Mouse (Mus musculus): ENCODE data around the gene 2310034C09Rik. TPM values are rescaled to one million over a fixed set of nuclear protein-coding genes. Genes with fewer than 3 reads are reported as not detected.
"Not testable (repeated sequence)": the region's sequence is repeated elsewhere in the genome, so short reads cannot be mapped to it uniquely, and the experiment has no call there.

2310034C09Rik gene
- polyA plus RNA-seq (2012; ENCODE audit: insufficient read depth, insufficient read length, low replicate concordance, missing spikeins) = not detected in 2 replicates

GRCm38 (mm10) chr16:88758547-88758946 is at the start of gene 2310034C09Rik:
TSS of gene 2310034C09Rik (plus strand) at chr16:88758847.
- H3K27ac ChIP-seq (ENCODE audit: insufficient read depth, low read depth, low read length); H3K4me1 ChIP-seq (ENCODE audit: control insufficient read depth, insufficient read depth, low read length); H3K4me3 ChIP-seq (ENCODE audit: insufficient read depth, low read depth, low read length): not testable (repeated sequence)
- WGBS = 83% methylated on average over 3 of the region's 3 CpGs

DNA sequence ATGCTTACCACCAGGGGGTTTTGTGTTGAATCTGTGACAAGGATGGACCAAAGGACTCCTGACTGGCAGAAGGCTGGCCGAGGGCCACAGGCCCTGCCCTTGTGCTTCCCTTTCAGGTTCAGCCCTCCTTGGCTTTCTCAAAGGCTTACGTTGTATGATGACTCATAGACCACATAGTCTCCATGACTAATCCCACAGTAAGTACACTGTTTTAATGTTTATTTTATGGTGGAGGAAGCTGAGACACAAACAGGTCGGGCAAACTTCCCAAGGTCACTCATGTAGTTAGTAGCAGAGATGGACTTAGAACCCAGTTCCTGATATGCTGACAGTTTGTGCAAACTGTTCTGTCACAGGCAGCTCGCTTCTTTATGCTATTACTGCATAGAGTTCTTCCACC is 47.9 kb upstream of the 2310034C09Rik start:
- WGBS = 67% methylated on average over 4 of the region's 4 CpGs
- no peak for TF ChIP-seq CTCF (IDR thresholded peaks at IDR 0.05; ENCODE audit: insufficient read depth, low read depth, low read length)
- no peak overlapping the region for H3K27ac ChIP-seq (ENCODE audit: insufficient read depth, low read depth, low read length)

DNA sequence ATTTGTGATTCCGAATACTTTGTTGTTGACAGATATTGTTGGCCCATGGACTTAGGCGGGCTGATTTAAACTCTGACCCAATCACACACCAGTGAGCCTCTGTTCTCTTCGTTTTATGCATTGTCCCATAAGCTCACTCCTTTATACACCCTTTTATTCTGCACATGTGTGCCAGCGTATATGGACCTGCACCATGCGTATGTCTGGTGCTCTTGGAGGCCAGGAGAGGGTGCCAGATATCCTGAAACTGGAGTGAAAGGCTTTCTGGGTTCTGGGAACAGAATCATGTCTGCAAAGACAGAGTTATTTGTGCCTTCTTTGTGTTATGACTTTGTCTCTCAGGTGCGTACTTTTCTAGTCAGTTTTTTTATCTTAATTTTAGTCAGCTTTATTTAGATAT is 47.4 kb upstream of the 2310034C09Rik start:
- H3K4me1 ChIP-seq (ENCODE audit: control insufficient read depth, insufficient read depth, low read length) = no peaks in the 10 kb centered on the region
- WGBS = 86% methylated on average over 6 of the region's 6 CpGs
- no peak overlapping the region for H3K4me3 ChIP-seq (ENCODE audit: insufficient read depth, low read depth, low read length)
- H3K27ac ChIP-seq (ENCODE audit: insufficient read depth, low read depth, low read length) = no peak overlapping the region
- no peak for TF ChIP-seq POLR2A (IDR thresholded peaks at IDR 0.05; ENCODE audit: insufficient read depth, low read depth, low read length)
- TF ChIP-seq CTCF (IDR thresholded peaks at IDR 0.05; ENCODE audit: insufficient read depth, low read depth, low read length) = no peak

More for the DNA sequence above, 47.9 kb upstream of the 2310034C09Rik start:
- H3K4me1 ChIP-seq (ENCODE audit: control insufficient read depth, insufficient read depth, low read length) = no peaks in the 10 kb centered on the region
- H3K4me3 ChIP-seq (ENCODE audit: insufficient read depth, low read depth, low read length) = no peak overlapping the region

GRCm38 (mm10) chr16:88716549-88716948 is 42.1 kb upstream of the 2310034C09Rik start:
- Histone ChIP-seq H3K27ac (ENCODE audit: insufficient read depth, low read depth, low read length) (no peak overlapping the region), H3K4me1 (ENCODE audit: control insufficient read depth, insufficient read depth, low read length) (no peaks in the 10 kb centered on the region), H3K4me3 (ENCODE audit: insufficient read depth, low read depth, low read length) (no peak overlapping the region)
- TF ChIP-seq POLR2A (IDR thresholded peaks at IDR 0.05; ENCODE audit: insufficient read depth, low read depth, low read length) = no peak
- TF ChIP-seq CTCF (IDR thresholded peaks at IDR 0.05; ENCODE audit: insufficient read depth, low read depth, low read length) = no peak

DNA sequence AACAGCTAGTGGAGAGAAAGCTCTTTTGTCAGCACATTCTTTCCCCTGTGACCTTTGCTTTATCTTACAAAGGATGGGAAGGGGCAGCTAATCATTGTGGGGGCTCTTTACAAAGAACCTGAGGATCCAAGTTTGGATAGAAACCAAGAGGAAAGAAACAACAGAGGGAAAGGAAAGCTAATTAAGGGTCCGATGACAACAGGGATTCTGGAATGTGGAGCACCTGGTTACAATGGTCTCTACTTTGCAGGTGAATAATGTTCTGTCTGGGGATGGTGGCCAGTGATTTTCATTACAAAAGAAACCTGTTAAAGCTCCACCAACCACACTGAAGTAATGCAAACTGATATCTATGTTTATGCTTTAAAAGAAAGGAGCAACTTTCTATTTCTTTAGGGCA is 38.6 kb upstream of the 2310034C09Rik start:
- WGBS = 25% methylated on average over 1 of the region's 1 CpGs
- no peak overlapping the region for H3K27ac ChIP-seq (ENCODE audit: insufficient read depth, low read depth, low read length)
- no peak for TF ChIP-seq CTCF (IDR thresholded peaks at IDR 0.05; ENCODE audit: insufficient read depth, low read depth, low read length)
- no peak for TF ChIP-seq POLR2A (IDR thresholded peaks at IDR 0.05; ENCODE audit: insufficient read depth, low read depth, low read length)

GRCm38 (mm10) chr16:88728812-88729275 is 29.8 kb upstream of the 2310034C09Rik start, which contains the start of gene Krtap13-1:
TSS of gene Krtap13-1 (plus strand) at chr16:88728862.
- 84% methylated on average over 4 of the region's 4 CpGs for WGBS
- Histone ChIP-seq H3K4me3 (ENCODE audit: insufficient read depth, low read depth, low read length) (no peak within 1 kb of the TSS), H3K4me1 (ENCODE audit: control insufficient read depth, insufficient read depth, low read length) (no peaks in the 10 kb centered on the region), H3K27ac (ENCODE audit: insufficient read depth, low read depth, low read length) (no peak within 1 kb of the TSS)
- TF ChIP-seq POLR2A (IDR thresholded peaks at IDR 0.05; ENCODE audit: insufficient read depth, low read depth, low read length) = no peak
- TF ChIP-seq CTCF (IDR thresholded peaks at IDR 0.05; ENCODE audit: insufficient read depth, low read depth, low read length) = no peak

More for the DNA sequence above, 38.6 kb upstream of the 2310034C09Rik start:
- no peak overlapping the region for H3K4me3 ChIP-seq (ENCODE audit: insufficient read depth, low read depth, low read length)
- no peaks in the 10 kb centered on the region for H3K4me1 ChIP-seq (ENCODE audit: control insufficient read depth, insufficient read depth, low read length)

DNA sequence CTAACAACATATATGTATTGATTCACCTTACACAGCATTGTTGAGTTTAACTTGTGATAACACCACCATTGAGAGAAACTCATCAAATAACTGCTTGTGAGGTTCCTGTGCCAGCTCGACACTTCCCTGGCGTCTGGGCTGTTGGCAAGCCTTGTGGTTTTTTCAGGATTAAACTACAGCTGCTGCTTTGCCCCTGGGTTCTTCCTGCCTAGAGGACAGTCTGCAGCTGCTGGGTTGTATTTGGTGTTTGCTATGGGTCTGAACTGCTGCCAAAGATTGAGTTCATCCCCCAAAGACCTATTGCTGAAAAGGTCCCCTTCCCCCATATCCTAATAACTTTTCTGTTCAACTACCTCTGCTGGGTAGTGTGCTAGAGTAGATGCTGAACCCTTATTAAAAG is 23.3 kb upstream of the 2310034C09Rik start:
- Histone ChIP-seq H3K4me1 (ENCODE audit: control insufficient read depth, insufficient read depth, low read length) (no peaks in the 10 kb centered on the region), H3K27ac (ENCODE audit: insufficient read depth, low read depth, low read length) (no peak overlapping the region), H3K4me3 (ENCODE audit: insufficient read depth, low read depth, low read length) (no peak overlapping the region)
- 51% methylated on average over 2 of the region's 2 CpGs for WGBS
- no peak for TF ChIP-seq CTCF (IDR thresholded peaks at IDR 0.05; ENCODE audit: insufficient read depth, low read depth, low read length)
- no peak for TF ChIP-seq POLR2A (IDR thresholded peaks at IDR 0.05; ENCODE audit: insufficient read depth, low read depth, low read length)

GRCm38 (mm10) chr16:88744750-88745340 is 13.8 kb upstream of the 2310034C09Rik start:
- 78% methylated on average over 4 of the region's 4 CpGs for WGBS
- Histone ChIP-seq H3K27ac (ENCODE audit: insufficient read depth, low read depth, low read length) (no peak overlapping the region), H3K4me3 (ENCODE audit: insufficient read depth, low read depth, low read length) (no peak overlapping the region), H3K4me1 (ENCODE audit: control insufficient read depth, insufficient read depth, low read length) (no peaks in the 10 kb centered on the region)
- TF ChIP-seq CTCF (IDR thresholded peaks at IDR 0.05; ENCODE audit: insufficient read depth, low read depth, low read length) (no peak), POLR2A (IDR thresholded peaks at IDR 0.05; ENCODE audit: insufficient read depth, low read depth, low read length) (no peak)

DNA sequence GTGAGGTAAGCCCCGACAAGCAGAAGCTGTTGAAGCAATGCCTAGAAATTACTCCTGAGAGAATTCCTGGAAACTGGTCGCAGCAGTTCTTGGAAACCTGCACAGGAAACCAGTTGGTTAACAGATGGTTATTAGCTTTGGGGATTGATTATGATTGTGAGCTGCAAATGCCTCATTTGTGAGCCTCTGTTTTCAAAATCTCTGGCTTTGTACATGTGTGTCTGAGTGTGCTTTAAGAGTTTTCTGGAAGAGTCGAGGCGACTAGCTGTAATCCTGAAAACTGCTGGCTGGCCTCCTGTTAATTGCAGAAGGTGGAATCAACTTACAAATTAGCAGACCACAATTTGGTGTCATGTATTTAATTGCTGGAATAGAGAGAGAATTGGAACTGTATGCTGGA is 10.7 kb upstream of the 2310034C09Rik start:
- Histone ChIP-seq H3K4me3 (ENCODE audit: insufficient read depth, low read depth, low read length) (no peak overlapping the region), H3K4me1 (ENCODE audit: control insufficient read depth, insufficient read depth, low read length) (no peaks in the 10 kb centered on the region), H3K27ac (ENCODE audit: insufficient read depth, low read depth, low read length) (no peak overlapping the region)
- TF ChIP-seq CTCF (IDR thresholded peaks at IDR 0.05; ENCODE audit: insufficient read depth, low read depth, low read length) = no peak
- TF ChIP-seq POLR2A (IDR thresholded peaks at IDR 0.05; ENCODE audit: insufficient read depth, low read depth, low read length) = no peak
- 55% methylated on average over 4 of the region's 4 CpGs for WGBS

DNA sequence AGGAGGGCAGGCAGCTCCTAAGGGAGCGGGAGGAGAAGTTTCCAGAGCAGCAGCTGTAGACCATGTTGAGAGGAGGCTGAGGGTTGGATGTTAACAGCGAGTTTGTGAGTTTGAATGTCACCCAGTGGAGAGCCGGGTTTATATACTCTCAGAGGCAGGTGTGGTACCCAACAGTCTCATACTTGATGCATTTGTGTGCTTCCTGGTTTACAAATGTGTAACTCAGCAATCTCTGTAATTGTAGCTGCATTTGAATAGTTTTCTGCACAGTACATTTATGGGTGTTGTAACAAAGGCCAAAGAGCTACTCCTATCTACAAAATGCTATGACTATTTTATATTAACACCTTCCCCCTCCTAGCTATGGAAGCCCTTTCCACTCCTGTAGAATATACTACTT is 7.1 kb upstream of the 2310034C09Rik start, which contains the start of gene Krtap13:
TSS of gene Krtap13 (minus strand) at position 101 of the 400 bp plus-strand sequence.
- WGBS = 94% methylated on average over 3 of the region's 3 CpGs
- not testable (repeated sequence) for H3K27ac ChIP-seq (ENCODE audit: insufficient read depth, low read depth, low read length); H3K4me1 ChIP-seq (ENCODE audit: control insufficient read depth, insufficient read depth, low read length); H3K4me3 ChIP-seq (ENCODE audit: insufficient read depth, low read depth, low read length)

All from olfactory bulb, adult 2 months (tissue).